Mouse (Mus musculus) cerebellum, adult (tissue): ENCODE measurements around the gene Id4.

Source experiments
- ATAC-seq: cut with Nextera tagmentation; 2 replicates; pipeline ENCODE4 v1.9.2; 2017; ENCODE audit warnings: mild to moderate bottlenecking, moderate library complexity, mixed read lengths; ENCODE audit not compliant: insufficient number of reproducible peaks, low FRiP score, low TSS enrichment

Gene Id4

GRCm38 (mm10) chr13:48314500-48314899 is 53.5 kb downstream of the Id4 start:
- no peak for ATAC-seq
